Mouse (Mus musculus) retina, postnatal 1 day (tissue): ENCODE measurements at regions not wholly inside any gene's neighbourhood (a gene's known extent, or its start where the extent isn't known, plus 50 kb on each side); places are given as distances from the start of the nearest gene placed in this dataset.

Experiments used
- DNase-seq: peaks from one replicate; pipeline ENCODE4 v3.0.0-alpha.2; 2012

- peak; percentile 43 for DNase-seq
Measured at GRCm38 (mm10) chr8:49015200-49015599, 171.4 kb upstream of the Tenm3 start.

GRCm38 (mm10) chr8:49006236-49006965 lies 162.7 kb upstream of the Tenm3 start:
- DNase-seq, result peak; percentile 7

- peak; percentile 6 for DNase-seq
Measured at GRCm38 (mm10) chr8:48981667-48982066, 137.9 kb upstream of the Tenm3 start.

- no peak for DNase-seq
Measured at GRCm38 (mm10) chr8:48980755-48981154, 137.0 kb upstream of the Tenm3 start.

GRCm38 (mm10) chr8:48970655-48971054 lies 126.9 kb upstream of the Tenm3 start:
- peak; percentile 43 for DNase-seq

- DNase-seq, result no peak
Measured at GRCm38 (mm10) chr8:48964929-48965328, 121.2 kb upstream of the Tenm3 start.

GRCm38 (mm10) chr8:48957614-48958013 lies 113.9 kb upstream of the Tenm3 start:
- DNase-seq, result no peak

- DNase-seq, result peak; percentile 53
Measured at GRCm38 (mm10) chr8:48951412-48951811, 107.7 kb upstream of the Tenm3 start.

- peak; percentile 64 for DNase-seq
Measured at GRCm38 (mm10) chr8:48944177-48944576, 100.4 kb upstream of the Tenm3 start.

GRCm38 (mm10) chr8:48937144-48937543 lies 93.4 kb upstream of the Tenm3 start:
- DNase-seq, result no peak

GRCm38 (mm10) chr8:48927135-48927534 lies 83.4 kb upstream of the Tenm3 start:
- no peak for DNase-seq

GRCm38 (mm10) chr8:48915275-48915674 lies 71.5 kb upstream of the Tenm3 start:
- no peak for DNase-seq

- DNase-seq, result no peak
Measured at GRCm38 (mm10) chr8:48912842-48913241, 69.1 kb upstream of the Tenm3 start.

- DNase-seq, result no peak
Measured at GRCm38 (mm10) chr8:48901668-48902406, 58.1 kb upstream of the Tenm3 start.

- no peak for DNase-seq
Measured at GRCm38 (mm10) chr8:48896687-48897086, 52.9 kb upstream of the Tenm3 start.

GRCm38 (mm10) chr8:48896251-48896650 lies 52.5 kb upstream of the Tenm3 start:
- peak; percentile 60 for DNase-seq

GRCm38 (mm10) chr8:48895586-48895985 lies 51.8 kb upstream of the Tenm3 start:
- DNase-seq, result peak; percentile 17
